Mouse (Mus musculus): ENCODE data around the gene St3gal3.

St3gal3 gene

DNA sequence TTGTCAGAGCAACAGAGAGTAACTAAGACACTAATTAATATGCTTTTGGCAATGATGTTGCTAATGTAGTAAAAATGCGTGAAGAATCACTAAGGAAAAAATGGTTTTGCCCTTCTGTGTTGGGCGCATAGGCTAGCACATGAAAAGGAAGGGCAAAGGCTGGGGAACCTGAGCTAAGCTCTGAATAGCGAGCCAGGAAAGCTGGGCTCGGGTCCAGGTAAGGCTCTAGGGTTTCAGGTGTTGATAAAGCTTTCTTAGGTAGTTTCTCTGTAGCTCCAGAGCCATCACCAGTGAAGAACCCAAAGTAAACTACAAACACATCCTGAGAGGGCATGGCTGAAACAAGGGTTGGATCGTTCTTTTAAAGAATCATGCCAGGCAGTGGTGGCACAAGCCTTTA lies 6.8 kb upstream of the St3gal3 start:
- no peak for DNase-seq (ENCODE audit: low spot score)

DNA sequence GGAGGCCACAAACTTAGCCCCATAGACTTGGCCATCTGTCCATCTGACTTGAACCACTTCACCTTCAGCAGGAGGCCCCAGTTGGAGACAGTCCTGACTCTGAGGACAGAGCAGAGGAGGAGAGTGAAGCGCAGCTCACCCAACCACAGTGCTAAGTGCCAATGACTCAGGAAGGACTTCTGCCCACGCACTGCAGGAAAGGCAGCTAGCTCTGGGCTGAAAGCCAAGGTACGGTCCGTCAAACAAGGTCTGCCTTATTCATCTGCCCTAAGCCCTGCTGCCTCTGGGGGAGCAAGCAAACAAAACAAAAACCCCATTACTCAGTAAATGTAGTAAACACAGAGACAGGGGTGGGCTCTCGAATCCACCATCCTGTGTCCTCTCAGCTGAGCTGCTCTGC lies 4.2 kb upstream of the St3gal3 start:
- peak; percentile 24 for DNase-seq (ENCODE audit: low spot score)

DNA sequence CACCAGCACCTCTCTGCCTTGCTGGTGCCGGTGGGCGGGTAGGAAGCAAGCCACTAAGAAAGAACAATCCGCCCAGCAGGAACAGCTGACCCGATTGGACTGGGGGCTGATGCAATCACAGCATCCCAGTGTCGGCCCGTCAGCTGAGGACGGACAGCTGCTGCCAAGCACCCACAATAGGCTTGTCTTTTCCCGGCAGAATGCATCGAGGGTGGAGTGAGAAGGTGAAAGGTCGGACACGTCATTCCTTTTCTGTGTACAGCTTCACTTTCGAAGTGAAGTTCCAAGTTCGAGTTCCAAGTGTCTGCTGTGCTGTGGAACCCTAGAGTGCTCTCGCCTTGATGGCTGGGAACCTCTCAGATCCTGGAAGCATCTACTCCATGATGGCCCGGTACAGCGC lies 3.1 kb upstream of the St3gal3 start:
- DNase-seq (ENCODE audit: low spot score) = peak; percentile 24

DNA sequence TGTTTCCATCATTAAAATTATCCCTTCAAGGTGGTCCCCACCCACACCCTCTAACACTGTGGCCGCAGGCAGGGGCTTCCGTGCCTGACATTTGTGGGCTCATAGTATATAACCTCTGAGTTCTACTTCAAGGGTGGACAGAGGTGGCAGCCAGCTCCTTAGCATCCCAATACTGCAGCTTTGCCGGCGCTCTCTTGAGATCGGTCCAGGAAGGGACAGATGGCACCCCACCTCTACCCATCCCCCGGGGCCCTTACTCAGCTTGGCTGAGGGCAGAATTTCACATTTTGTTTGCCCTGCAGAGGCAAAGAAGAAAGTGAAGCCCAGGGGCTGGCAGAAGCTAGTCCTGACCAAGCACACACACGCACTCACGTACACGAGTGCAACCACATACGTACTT lies 2.6 kb upstream of the St3gal3 start:
- DNase-seq (ENCODE audit: low spot score) = no peak

DNA sequence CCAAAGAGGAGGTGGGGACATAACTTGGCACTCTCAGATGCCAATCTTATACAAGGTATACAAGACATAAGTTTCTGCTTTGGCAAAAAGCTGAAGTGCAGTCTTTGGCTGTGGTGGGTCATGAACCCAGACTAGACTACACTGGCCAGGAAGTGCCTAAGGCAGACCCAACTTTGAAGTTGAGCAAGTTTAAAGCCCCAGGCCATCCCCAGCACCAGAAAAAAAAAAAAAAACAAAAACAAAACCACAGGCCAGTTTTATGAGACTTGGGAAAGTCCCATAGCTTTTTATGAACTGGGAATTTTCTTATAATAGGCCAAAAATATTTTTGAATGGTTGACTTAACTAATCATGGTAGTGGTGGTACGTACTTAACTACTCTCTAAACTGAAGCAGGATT lies 700 bp upstream of the St3gal3 start:
- no peak for DNase-seq (ENCODE audit: low spot score)

DNA sequence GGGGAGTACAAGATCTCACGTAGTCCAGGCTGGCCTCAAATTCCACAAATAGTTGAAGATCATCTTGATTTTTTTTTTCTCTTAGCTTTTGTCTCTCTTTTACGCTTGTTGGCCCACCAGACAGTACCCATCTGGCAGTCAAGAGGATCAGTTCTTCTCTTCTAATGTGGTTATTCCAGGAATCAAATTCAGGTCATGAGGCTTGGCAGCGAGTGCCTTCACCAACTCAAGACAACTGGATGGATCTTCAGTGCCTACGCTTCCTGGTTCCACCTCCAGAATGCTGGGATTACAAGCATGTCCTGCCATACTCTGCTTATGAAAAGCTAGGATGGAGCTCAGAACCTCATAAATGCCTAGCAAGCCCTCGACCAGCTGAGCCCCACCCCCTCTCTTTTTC lies 3.4 kb downstream of the St3gal3 start:
- no peak for DNase-seq (ENCODE audit: low spot score)

DNA sequence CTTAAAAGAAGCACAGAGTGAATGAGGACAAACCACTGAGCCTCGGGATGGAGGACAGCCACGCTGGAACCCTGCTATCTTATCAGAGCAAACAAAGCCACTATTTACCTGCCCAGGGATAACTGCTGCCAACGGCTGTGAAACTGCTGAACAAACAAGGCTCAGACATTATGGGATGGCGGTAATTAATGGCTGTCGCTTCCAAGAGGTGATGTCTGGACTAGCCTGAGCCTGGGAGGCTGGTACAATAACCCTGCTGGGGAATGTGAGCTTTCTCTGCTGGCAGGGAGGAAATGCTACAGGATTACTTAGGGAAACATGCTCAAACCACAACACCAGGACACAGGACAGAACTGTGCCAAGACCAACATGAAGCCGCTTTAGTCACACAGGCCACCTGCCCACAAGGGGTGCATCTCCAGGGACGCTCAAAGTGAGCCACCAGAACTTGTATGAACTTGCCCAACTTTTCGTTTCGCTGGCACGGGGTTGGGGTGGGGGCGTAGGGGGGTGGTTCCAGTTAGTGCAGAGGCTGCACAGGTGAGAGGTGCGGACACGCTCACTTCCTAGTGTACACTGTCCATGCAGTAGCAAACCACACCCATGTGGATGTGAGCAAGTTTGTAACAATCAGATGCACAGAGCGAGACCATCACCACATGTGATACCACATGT lies 11.5 kb downstream of the St3gal3 start:
- DNase-seq (ENCODE audit: low spot score) = no peak

DNA sequence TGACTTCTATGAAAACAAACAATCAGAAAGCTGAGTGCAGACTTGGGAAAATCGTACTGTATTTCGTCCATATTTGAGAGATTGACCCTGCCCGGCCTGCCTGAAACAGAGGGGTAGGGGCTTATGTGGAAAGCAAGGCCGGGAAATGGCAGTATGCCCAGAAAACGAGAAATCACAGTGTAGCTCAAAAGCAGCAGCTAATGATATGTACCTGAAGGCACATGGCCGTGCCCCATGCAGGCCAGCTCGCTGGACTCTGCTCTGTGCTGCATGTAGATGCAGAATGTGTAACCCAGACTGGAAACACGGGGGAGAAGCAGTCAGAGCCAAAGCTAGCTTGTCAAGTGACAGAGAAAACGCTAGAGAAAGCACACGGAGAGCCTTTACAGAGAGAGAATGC lies 12.6 kb downstream of the St3gal3 start:
- DNase-seq (ENCODE audit: low spot score) = no peak

DNA sequence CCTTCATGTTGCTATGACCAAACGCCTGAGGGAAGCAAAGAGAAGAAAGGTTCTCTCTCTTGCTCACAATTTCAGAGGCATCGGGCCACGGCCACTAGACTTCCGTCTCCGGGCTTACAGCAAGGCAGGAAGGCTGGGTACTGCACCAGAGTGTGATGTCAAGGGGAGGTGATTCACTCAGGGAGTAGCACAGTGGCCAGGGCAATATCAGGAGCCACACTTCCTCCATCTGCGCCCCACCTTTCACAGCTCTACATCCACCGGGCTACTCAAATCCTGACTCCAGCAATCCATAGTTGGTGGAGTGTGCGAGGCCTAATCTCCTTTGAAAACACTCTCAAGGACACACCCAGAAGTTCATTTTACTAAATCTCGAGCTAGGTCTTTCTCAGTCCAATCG lies 17.1 kb downstream of the St3gal3 start:
- no peak for DNase-seq (ENCODE audit: low spot score)

DNA sequence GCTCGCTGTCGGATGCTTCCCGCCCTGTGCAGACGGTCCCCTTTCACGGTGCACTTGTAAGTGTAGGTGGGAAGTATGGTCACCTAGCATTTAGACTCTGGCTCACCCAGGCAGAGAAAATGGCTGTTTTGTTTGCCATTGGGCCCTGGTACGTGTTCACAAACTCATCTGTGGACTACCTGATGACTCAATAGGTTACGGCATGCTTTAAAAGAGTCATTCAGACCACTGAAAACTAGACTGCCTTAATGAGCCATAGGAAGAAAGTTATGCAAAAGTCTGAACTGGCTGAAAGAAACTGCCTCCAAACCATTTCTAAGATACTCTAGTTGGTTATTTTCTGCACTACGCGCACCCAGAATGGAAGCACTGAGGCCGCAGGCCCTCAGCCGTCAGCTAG lies 18.6 kb downstream of the St3gal3 start:
- DNase-seq (ENCODE audit: low spot score) = no peak

DNA sequence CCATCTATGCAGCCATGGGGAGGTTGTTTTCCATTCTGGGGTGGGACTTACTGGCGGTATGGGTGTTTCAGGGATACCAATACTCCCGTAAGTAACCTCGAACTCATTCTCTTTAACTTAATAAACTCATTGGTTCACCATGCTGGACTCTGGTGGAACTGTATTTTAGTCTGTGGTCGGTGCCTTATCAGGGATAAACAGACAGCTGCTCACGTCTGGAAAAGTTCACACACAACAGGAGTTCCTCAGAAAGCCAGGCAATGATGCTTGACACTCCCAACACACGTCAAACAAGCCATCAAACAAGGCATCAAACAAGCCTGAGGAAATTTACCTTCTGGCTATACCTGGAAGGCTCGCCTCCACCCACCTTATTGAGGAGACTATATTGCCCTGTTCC lies 19.6 kb downstream of the St3gal3 start:
- no peak for DNase-seq (ENCODE audit: low spot score)

DNA sequence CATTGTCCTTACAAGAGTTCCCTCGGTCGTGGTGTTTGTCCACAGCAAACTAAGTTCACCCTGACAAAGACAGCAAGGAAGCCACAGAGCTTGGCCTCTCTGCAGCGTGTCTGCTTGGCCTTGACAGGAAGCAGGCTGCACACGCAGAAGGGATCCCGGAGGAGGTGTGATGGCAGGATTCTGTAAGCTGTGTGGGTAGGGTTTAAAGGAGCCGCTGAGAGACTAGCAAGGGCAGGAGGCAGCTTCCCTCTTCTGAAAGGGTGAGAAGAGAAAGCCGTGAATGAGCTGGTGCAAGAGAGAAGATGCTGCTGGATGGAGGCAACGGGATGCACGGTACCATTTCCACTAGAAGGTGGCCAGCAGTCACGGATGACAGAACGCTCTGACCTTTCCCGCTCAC lies 22.1 kb downstream of the St3gal3 start:
- DNase-seq (ENCODE audit: low spot score) = no peak

DNA sequence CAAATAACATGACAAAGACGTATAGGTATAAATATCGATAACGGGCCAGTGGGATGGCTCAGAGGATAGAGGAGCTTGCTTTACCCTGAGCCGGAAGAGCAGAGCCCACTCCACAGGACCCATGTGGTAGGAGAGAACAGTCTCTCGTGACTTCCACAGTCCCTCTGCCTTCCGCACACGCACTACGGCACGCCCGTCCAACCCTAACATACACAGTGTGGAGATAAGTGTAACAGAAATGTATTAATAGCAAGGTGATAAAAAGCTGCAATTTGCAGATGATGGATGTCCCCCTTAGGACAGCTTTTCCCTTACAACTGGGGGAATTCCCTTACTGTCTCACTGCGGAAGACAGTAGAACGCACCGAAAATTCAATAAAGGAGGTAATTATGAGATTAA lies 25.1 kb downstream of the St3gal3 start:
- DNase-seq (ENCODE audit: low spot score) = no peak

DNA sequence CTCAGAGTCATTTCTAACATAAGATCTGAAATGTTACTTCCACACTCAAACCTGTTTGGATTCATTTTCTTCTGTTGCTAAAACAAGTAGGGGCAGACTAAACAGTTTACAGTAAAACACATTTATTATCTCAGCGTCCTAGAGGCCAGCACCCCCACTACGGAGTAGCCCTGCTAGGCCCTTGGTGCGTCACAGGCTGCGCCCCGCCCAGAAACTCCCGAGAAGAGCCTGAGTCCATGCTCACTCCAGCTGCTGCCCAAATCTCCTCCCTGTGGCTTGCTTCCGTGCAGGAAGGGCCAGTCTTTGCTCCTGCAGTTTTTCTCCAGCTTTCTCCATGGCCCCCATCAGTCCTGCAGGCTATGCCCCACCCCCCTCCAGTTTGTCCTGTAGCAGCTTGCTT lies 25.9 kb downstream of the St3gal3 start:
- DNase-seq (ENCODE audit: low spot score) = no peak

DNA sequence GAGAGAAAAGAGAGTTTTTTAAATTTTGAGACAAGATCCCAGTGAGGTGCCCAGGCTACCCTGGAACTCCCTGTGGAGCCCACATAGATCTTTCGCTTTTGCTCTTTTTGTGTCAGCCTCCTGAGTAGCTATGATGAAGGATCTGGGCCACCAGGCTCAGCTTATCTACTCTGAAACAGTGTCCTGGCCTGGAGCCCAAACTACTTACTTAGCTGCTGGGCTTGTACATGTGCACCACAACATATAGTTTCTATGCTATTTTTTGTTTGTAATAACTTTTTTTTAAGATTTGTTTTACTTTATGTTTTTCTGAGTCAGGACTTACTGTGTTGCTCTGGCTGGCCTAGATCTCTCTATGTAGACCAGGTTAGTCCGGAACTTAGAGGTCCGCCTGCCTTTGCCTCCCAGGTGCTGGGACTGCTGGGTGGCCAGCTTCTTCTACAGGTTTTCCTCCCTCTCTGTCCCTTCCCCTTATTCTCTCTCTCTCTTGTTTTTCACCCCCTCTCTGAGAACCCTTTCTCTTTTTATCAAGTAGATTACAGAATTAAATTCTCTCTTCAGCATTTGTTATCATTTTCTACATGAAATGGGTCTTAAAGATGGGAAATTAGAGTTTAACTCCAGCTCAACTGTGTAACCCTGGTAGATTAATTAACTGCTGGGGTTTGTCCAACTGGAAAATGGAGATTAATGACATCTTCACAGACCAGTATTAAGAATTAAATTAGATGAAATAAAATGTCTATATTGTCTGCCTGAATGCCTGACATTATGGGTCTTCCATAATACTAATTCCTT lies 29.3 kb downstream of the St3gal3 start:
- DNase-seq (ENCODE audit: low spot score) = no peak

DNA sequence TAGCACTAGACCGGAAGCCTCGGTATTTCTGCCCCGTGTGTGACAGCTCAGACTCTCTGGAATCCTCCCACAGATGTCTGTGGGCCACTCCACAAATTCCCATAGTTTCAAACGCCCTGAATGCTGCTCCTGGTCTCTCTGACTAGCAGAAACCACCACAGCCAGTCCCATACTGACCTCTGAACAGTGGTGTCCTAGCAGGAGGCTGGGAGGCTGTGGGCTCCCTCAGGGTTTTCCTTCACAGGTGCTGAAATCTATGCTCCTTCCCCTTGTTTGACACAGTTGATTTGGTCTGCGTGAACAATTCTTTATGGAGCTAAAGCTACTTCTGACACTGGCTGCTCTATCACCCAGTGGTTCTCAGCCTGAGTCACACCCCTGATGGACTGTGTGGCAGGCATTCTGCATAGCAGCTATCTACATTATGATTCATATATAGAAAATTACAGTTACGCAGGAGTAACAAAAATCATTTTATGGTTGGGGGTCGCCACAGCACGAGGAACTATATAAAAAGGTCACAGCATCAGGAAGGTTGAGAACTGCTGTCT lies 31.4 kb downstream of the St3gal3 start:
- no peak for DNase-seq (ENCODE audit: low spot score)

DNA sequence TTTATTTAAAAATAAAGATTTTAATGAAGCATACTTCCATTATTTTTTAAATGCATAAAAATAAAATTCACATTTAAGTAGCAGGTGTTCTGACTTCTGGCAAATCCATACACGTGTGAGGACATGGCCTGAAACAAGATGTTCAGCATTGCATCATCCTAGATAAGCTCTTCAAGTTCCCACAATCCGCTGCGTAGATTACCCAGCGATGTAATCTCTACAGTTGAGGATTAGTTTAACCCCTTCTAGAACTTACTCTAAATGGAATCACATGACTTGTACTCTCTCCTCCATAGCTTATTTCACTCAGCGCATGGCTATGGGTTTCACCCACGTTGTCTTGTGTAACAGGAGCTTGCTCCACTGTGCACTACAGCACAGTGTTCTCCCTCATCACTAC lies 33.2 kb downstream of the St3gal3 start:
- DNase-seq (ENCODE audit: low spot score) = no peak

DNA sequence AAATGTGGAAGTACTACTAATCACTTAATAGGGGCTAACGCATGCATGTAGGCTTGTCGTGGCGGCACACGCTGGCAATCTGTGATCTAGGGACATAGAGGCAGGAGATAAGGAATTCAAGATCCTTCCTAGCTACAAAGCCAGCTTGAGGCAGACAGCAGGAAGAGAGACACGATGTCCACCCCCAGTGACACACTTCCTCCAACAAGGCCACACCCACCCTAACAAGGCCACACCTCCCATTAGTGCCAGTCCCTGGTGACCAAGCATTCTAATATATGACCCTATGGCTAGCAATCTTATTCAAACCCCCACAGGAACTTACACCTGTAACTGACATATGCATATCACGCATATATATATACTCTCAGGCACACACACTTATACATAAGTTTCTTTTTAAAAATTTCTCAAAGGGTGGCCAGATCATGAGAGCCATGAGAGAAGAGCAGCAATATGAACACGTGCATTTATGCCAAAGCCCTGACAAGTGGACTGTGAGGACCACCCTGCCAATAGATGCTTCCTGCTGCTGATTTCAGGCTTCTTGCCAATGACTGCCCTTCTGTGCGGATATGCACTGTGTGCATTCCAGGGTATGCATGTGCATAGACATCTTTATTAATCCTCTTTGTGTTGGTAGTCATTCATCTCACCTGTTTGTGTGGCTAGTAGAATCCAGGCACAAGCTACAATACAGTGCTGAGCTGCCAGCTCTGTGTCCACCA lies 34.9 kb downstream of the St3gal3 start:
- no peak for DNase-seq (ENCODE audit: low spot score)

DNA sequence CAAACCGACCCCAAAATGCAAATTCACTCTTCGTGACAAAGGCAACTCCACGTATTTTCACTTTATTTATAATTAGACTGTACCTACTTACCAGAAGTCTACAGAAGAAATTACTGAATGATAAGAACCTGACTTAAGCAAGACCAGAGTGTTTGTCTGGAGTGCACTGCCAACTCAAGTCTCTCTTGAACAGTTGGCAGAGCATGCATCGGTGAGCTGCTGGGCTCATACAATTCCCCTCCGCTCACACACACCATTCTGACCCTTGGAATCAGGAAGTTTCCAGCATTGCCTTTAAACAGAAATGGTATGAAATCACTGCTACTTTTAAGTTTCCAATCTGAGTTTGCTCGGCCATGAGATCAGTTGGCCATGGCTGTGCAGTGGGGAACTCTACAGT lies 36.1 kb downstream of the St3gal3 start:
- peak; percentile 67 for DNase-seq (ENCODE audit: low spot score)

DNA sequence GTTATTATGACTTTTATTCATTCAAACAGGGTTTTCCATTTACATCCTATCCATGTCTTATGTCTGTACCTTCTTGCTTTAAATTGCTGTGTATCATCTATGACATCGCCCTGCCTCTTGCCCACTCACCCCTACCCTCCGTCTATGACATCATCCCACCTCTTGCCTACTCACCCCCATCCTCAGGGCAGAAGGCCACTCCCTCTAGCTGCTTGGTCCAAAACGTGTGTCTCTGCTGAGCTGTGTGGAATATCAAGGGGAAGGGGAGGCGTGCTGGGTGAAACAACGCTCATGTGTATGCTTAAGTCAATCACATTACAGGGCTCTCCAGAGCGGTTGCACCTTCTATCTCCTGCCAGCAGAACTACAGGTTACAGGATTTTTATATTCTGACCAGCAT lies 38.6 kb downstream of the St3gal3 start:
- no peak for DNase-seq (ENCODE audit: low spot score)

DNA sequence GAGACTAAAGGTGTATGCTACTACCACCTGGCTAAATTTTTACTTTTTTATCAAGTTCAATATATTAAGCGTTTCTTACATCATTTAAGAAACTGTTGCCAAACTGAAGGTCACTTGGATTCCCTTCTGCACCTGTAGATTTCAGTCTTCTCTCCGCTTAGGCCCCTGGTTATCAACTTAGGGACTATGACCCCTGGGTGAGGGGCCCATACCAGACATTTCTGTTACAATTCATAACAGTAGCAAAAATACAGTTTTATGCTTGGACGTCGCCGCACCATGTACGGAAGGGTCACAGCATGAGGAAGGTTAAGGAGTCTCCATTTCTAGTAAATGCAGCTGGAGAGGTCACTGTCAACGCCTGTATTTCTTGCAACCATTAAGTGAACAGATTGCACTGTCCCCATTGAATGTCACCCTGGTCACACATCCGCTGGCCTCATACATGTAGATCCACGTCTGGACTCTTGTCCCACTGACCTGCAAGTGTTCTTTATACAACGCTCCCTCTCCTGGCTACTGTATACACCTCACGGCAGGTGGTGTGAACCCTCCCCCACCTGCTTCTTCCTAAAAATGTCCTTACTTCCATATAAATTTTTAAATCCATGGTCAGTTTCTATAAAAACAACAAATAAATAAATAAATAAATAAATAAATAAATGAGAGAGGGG lies 41.8 kb downstream of the St3gal3 start:
- no peak for DNase-seq (ENCODE audit: low spot score)

DNA sequence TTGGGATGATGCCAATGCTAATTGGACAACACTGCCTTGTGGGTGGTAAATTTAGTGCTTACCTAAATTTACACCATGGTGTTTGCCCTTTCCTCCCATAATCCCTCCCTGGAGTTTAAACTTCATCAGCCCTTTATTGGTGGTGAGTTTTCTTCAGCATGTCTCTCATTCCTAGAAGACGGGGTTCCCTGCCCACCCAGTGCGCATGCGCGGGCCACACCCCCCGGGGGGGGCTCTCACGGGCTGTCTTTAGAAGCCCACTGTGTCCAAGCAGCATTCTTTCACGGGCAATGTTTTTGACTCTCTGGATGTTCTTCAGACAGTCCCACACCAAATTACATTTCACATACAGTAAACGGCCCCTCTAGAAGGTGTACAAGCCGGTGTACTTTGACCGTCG lies 44.3 kb downstream of the St3gal3 start:
- no peak for DNase-seq (ENCODE audit: low spot score)

Measured in lung, postnatal 25 days (tissue).